Mouse (Mus musculus): ENCODE data around the gene Cd200.

- TF ChIP-seq CTCF (IDR thresholded peaks at IDR 0.05; ENCODE audit: low read depth), result no peak
- no peak for TF ChIP-seq EP300 (IDR thresholded peaks at IDR 0.05; ENCODE audit: low read depth)
These were observed 16.6 kb downstream of the Cd200 start for GRCm38 (mm10) chr16:45392246-45392645.
